ENCODE assay signal across 14 mouse cellular contexts in genomic region chr13:89595105-89595504, GRCm38 (mm10). TPM values are rescaled to one million over a fixed set of nuclear protein-coding genes. Genes with fewer than 3 reads are reported as not detected.
"Had no signal": no experiment of that assay in that cellular context is flagged by ENCODE, and none has a peak within 500 bp of the region (broad histone marks: within the 10 kb centered on the region; RNA-seq: fewer than 3 reads in every experiment).

No protein-coding gene starts in this region.

- ATAC-seq: intestine, postnatal 0 days had no signal

- H3K4me3 ChIP-seq: limb, embryonic 13.5 days; myocyte; neural tube, embryonic 15.5 days had no signal

- H3K27me3 ChIP-seq: limb, embryonic 13.5 days; neural tube, embryonic 15.5 days had no signal

- DNase-seq: kidney, adult 8-10 months; kidney, postnatal 25 days; left cerebral cortex, postnatal 4 days; lung, postnatal 10 days; right cerebral cortex, adult 18-20 months; spleen, adult 18-20 months; thymus, adult 18-20 months; thymus, postnatal 14 days had no signal

- H3K9me3 ChIP-seq: neural tube, embryonic 15.5 days had no signal

- H3K27ac ChIP-seq: limb, embryonic 13.5 days; liver, embryonic 14.5 days; neural tube, embryonic 15.5 days had no signal

- H3K9ac ChIP-seq: limb, embryonic 13.5 days; liver, embryonic 14.5 days; neural tube, embryonic 15.5 days had no signal

- H3K36me3 ChIP-seq: neural tube, embryonic 15.5 days had no signal

- H3K4me2 ChIP-seq: limb, embryonic 13.5 days; neural tube, embryonic 15.5 days had no signal

- H3K4me1 ChIP-seq: limb, embryonic 13.5 days; neural tube, embryonic 15.5 days had no signal

RNA-seq across cellular contexts. Expression of gene Hapln1, which starts 55.5 kb away (rescaled TPM):
- total RNA-seq: megakaryocyte-erythroid progenitor cell, adult 5-6 weeks had no signal
